Mouse (Mus musculus) cerebellum, postnatal 36 days (tissue): Measurements from ENCODE around the gene Ager.

ENCODE experiments used
- DNase-seq, 2 experiments: peaks; one replicate each; pipeline ENCODE4 v3.0.0; 2021 to 2022; ENCODE audit warnings: mixed read lengths in 2 of 2

Ager gene

DNA sequence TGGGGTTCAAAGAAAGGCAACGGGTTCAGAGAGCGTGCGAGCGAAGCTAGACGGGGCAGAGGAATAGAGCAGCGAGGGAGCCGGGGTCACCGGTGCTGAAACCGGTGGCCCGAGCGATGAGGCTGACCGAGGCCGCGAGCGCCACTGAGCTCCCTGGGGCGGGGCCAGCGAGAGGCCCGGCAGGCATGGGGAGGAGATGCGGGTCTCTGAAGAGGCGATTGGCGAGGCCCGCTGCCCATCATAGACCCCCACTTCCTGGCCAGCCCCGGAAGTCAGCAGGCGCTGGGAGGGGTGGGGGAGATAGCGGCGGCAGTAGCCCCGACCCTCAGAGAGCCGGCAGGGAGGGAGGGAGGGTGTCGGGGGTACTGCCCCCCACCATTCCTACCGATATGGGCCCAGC is 7.9 kb downstream of the Ager start:
- DNase-seq: peak; percentile 96 to 98

DNA sequence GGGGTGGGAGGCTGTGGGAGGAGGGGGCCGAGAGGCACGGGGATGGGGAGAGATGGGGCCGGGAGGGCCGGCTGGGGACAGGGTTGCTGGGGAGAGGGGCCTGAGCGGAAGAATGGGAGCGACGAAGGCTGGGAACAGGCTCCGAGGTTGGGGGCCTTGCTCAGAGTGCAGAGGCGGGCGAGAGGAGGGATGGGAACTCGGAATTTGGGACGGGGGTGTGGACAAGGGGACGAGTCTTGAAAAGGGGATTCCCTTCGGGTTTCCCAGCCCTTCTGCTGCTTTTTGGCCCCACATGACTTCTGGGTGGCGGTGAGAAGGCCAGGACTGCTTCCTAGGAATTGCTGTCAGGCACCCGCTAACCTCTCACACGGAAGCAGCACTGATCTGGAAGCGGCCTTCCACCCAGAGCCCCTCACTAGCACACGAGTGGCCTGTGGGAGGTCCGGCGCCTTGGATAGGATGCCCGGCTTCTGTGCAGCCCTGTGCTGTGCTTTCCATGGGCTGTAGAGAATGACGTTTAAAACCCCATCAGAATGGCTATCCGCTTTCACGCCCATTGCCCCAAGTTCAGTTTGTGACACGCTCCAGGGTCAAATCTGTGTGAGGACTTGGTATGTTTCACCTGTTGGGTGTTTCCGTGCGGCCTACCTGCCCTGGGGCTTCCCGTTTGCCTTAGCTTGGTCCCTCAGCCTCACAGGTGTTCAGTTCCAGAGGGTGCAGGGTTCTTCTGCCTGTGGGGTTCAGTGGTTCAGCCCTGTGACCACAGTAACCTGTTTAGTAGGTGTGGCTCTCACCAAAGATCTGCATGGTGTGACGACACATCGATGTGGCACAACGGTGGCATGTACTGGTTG is 8.8 kb downstream of the Ager start:
- no peak for DNase-seq

DNA sequence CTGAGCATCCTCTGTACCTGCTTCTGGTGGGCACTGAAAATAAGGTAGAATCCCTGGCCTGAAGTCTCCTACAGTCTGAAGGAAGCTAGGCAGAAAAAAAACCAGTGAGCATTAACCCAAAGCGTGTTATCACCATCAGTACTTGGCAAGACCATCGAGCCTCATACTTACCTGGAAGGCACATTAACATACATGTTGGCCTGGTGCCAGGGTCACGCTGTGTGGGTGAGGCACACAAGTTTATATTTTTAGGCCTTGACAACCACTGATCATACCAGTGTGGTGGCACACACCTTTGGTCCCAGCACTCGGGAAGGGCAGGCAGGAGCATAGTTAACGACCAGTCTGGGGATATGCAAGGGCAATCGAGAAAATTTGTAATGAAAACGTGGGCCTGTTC is 10.3 kb downstream of the Ager start:
- no peak for DNase-seq

DNA sequence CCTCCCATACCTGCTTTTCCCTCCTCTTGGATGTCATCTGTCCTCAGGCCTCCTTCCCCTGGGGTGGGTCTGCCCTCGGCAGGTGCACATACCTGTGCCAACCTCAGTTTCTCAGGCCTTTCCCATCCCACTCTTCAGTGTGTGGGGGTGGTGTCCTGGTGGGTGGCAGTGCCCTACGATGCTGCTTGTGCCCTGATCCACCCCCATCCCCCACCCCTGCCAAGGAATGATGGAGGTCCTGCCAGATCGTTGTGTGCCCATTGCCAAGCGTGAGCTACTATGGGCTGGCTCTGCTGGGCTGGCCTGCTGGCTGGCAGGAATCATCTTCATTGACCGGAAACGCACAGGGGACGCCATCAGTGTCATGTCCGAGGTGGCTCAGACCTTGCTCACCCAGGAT is 13.4 kb downstream of the Ager start:
- DNase-seq: no peak

DNA sequence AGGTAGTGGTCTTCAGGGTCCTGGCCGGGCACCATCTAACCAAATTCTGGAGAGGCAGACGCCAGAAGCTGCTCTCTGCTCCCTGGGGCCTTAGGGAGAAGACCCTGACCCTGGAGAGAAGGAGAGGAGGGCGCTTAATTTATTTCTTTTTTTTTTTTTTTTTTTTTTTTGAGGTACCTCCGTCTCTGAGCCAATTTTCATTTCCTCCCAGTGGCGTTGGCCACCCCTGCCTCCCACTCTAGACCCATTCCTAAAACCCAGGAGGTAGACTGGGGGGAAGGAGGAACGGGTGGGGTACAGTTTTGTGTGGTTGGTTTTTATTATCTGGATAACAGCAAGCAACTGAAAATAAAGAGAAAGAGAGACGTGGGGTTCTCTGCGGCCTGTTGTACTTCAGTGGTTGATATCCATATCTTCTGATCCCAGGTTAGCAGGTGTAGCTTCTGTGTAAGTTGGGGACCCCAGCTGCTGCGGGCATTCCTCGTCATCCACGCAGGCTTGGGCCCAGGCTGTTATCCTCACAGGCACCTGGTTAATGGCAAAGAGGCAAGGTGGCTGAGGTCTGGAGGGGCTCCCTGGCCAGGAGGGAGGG is 15.5 kb downstream of the Ager start:
- no peak for DNase-seq

DNA sequence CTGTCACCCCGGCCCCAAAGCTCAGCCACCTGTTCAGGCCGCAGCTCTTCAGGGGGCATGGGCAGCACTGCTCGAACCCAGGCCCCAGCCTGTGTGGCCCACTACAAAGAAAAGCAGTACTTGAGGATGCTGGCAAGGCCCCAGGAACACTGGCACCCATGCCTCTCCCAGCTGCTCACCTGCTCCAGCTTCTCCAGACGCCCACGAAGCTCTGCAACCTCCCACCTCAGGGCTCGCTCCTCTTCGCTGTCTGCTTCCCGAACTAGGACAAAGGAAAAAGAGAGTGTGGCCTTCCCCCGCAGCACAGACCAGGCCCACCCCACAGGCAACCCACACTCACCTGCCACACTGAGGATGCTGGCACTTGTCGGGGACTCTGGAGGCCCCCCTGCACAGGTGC is 16.2 kb downstream of the Ager start:
- no peak for DNase-seq

DNA sequence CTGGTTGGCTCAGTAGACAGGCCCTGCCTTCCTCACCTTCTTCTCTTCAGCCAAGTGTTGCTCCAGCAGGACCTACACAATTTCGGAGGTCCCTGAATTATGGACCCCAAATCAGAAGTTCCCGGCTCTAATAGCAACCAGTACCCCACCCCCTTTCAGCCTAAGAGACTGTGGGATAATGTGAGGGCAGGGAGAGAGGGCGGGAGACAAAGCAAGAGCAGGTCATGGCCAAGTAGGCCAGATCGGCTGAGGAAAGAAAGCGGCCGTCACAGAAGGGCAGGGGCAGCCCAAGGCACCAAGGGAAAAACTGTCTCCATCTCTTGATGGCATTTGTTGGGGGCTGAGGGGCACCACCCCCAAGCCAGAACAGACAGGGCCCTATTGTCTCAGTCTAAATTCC is 18.2 kb downstream of the Ager start, which contains the start of gene Egfl8:
TSS of gene Egfl8 (minus strand) at position 101 of the 400 bp plus-strand sequence.
- DNase-seq: no peak

DNA sequence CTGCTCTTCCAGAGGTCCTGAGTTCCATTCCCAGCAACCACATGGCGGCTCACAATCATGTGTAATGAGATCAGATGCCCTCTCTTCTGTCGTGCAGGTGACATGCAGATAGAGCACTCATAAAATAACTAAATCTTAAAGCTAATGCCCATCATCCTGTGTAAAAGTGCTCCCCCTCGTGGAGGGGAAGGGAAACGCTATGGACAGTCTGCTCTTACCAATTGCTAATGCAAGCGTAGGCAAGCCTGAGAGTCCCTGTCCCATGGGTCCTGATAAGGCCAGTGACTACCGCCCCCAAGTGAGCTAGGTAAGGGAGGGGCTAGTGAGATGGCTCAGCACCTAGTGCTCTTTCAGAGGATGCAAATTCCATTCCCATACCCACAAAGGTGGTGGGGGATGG is 21.3 kb downstream of the Ager start:
- peak; percentile 75 to 77 for DNase-seq

DNA sequence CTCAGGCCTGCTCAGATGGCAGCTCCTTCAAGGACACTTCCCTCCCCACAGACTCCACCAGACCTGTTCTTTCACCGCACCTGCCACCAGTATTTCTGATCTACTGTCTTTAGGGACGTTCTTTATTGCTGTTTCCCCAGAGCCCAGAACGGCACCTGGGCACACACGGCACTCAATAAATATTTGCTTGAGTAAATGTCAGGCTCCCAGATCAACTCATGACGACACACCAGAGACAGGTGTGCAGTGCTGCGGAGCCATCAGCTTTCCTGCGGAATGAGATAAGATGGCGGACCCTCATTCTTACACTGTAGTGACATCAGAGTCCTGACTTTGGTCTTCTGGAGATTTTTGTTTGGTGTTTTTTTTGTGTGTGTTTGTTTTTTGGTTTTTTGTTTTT is 23.3 kb downstream of the Ager start:
- DNase-seq: no peak

DNA sequence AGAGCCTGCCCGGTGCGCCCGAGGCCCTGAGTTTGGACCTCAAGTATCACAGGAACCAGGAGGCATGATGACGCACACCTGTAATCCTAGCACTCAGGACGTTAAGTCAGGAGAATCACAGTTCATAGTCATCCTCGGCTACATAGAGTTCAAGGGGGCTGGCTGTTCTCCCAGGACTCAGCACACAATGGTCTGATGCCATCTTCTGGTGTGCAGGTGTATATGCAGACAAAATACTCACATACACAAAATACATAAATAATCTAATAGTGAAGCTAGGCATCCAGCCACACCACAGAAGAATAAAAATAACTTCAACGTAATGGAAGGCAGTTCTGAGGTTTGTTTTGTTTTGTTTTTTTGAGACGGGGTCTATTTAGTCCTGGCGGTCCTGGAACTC is 25.5 kb downstream of the Ager start:
- no peak for DNase-seq

DNA sequence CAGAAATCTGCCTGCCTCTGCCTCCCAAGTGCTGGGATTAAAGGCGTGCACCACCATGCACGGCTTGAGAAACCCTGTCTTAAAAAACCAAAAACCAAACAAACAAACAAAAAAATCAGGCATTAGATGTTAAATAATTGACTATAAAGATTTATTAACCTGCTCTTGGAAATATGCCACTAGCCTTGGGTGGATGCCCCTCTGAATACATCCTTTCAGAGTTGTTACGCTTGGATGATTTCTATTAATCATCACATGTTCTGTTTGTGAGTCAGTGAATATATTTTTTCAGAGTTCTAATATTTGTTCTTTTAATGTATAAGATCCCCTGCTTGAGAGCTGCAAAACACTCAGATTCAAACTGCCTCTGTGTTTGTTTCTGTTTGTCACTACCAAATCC is 27.3 kb downstream of the Ager start:
- DNase-seq: no peak

DNA sequence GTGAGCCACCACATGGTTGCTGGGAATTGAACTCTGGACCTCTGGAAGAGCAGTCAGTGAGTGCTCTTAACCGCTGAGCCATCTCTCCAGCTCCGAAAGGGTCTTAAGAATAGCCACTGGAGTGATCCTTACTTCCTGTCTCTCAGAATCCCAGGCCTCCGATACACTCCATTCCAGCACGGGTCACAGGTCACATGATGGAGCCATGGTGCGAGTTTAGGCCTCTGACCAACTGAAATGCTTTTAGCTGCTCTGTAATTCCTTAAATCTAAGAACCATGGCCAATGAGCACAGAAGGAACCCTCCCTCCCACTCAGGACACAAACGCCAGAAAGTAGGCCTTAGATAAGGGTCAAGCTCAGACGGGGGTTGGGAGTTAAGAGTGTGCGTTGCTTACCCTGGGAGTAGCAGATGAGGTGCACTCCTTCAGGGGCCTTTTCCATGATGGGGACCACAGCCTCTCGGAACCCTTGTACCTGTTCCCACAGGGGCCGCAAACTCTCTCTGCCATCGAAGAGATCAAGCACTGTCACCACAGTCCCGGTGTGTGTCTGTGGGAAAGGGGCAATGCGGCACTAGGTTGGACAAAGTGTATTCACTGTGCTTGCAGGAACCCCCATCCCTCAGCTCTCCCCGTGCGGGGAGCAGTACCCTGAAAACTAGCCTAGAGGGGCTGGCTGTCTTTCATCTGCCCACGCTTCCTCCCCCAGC is 28.6 kb downstream of the Ager start:
- no peak for DNase-seq

DNA sequence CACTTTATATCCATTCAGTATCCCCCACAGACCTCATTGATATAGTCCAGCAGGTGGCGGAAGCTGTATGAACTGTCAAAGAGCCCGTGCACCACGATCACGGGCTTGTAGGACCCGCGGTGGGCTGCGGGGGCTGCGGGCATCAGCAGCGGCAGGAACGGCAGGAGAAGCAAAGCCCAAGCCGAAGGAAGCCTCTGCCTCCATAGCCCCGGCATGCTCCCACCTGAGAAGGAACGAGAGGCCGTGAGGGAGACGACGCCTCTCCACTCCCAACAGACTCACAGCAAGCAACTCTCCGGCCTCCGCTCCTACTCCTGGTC is 29.1 kb downstream of the Ager start:
- DNase-seq: peak in 1 of 2 experiments; percentile 34

DNA sequence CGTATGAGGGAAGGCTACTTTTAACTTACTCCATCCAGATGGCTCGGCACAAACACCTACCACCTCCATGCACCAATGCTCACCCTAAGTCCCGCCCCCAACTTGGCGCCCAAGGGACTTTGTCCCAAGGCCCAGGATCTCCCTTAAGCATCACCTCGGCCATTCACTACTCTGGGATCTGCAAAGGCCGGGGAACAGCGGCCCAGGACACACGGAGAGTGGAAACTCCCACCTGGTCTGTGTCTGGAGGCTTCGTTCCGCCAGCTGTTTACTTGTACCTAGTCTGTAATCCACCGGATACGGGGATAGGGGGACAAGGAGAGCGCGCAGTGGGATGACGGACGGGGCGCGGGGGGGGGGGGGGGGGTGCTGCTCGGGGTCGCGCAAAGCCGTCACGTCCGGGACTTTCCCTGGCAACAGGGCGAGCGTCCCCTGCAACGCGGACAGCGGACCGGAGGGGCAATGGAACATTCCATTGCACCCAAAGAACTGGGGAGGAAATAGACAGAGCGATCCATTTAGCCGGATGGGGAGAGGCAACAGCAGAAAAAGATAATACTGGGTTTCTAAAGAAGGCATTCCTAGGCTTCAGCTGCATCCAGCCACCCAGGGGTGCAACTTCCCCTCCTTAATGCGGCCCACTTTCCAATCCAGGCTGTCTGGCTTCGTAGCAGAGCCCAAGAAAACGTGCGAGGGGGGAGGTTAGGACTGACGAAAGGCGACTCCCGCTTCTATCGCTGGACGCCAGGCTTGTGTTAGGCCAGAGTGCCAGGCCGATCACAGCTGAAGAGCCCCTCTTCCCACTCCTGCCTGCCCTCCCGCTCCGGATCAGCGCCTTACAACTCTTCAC is 29.7 kb downstream of the Ager start:
- DNase-seq: peak; percentile 80 to 86

DNA sequence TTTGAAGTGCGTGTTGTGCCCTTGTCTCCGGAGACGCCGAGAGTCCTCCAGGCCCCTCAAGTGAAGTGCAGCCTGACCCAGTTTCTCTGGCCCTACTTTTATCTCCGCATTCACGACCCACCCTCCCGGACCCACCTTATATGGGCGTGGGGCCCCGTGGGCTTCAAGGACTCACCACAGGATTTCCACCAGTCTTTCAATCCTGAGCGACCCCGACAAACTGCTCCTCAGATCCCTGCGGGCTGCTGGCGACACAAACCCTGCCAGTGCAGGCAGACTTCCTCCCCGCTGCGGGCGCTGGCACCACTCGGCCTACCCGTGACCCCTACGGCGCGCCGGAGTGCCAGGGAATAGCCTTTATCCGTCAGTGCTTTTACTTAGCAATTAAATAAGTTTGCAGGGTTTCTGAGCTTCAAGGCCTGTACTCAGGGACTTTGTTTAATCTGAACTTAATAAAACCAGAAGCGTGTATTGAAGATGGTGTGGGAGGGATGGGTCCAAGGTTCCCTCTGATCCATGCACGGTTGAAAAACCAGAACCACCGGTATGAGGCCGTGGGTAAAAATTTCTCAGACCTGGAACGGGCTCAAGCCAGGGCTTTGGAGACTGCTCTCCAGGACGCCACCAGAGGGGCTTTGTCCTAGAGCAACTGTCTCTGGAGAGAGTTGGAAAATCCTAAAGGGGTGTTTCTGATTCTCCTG is 30.4 kb downstream of the Ager start, which contains the start of gene Ppt2:
TSS of gene Ppt2 (minus strand) at position 568 of the 701 bp plus-strand sequence.
- peak; percentile 82 to 84 for DNase-seq

DNA sequence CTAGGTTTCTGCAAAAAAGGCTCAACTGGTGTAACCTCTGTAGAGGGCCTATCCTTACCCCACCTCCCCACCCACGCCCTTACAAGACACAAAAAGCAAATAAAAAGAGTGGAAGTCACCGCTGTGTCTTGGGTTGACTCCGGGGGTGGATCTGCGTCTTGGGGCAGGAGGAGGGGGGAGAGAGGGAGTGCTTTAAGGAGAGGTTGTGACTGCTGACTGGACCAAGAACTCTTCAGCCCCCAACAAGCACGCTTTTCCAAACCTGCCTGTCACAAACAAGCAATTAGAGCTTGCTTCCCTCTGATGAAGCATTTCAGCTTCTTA is 30.9 kb downstream of the Ager start:
- DNase-seq: no peak

DNA sequence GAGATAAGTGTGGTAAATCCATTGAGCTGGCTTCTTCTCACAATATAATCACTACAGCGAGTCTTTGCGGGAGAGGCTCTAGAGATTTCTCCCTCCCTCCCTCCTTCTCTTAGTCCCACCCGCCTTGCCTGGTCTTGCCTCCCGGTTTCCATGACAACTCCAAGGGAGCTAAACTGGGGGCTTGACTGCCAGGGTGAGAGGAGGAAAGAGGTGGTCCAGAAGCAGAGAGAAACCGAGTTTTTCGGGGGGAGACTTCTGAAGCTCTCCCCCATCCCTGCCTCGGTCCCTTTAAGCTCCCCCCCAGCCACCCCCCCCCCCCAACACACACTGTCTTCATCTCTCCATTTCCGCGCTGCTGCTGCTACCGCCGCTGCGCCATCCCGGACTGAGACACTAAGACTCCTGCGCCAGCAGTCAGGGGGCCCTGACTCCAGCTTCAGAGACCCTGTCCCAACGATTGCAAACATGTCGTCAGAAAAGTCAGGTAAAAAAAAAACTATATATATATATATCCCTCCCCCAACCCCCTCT is 31.6 kb downstream of the Ager start, which contains the start of gene Prrt1:
TSS of gene Prrt1 (plus strand) at position 313 of the 531 bp plus-strand sequence.
- DNase-seq: peak; percentile 58 to 63

DNA sequence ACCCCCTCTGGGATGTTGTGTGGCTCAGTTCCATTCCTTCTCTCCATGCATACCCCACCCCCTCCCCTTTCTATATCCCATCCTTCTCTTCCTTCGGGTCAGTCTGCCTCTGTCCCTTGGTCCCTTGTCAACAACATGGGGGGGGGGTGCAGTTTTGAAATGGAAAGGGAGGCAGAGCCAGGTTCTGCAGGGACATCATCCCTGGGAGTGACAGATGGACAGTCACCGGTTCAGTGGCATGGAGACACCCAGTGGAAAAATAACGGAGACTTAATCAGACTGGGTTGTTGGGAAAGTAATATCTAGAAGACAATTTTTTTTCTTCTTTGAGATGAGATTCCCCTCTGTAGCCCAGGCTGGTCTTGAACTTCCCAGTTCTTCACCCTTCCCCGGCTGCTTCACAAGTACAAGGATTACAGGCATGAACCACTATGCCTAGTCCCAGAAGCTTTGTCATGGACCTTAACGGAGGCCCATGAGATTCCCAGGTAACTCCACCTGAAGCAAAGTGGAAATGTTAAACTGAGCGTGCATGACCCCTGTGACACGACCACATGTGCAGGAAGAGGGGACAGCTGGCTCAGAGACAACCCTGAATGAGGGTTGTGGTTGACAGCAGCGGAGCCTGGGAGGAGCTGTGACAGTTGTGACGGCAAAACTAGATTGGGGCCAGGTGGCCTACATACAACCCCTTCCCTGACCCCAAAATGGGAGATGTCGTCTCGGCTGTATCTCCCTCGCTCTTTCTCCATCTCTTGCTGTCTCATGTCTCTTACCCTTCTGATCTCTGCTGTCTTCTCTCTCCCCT is 32.3 kb downstream of the Ager start:
- peak; percentile 62 to 69 for DNase-seq

DNA sequence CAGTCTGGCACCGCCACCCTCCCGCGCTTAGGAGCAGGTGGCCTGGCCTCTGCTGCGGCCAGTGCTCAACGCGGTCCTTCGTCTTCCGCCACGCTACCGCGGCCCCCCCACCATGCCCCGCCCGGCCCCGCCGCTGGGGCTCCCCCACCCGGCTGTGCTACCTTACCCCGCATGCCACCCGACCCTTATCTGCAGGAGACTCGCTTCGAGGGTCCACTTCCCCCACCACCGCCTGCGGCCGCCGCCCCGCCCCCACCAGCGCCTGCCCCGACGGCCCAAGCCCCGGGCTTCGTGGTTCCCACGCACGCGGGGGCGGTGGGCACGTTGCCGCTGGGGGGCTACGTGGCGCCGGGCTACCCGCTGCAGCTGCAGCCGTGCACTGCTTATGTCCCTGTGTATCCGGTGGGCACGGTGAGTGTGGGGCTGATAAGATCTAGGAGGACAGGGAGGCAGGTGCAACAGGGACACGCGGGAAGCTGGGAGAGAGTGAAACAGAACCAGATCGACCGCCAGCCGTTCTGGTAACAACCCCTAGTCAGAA is 33.2 kb downstream of the Ager start:
- DNase-seq: peak; percentile 51 to 59

DNA sequence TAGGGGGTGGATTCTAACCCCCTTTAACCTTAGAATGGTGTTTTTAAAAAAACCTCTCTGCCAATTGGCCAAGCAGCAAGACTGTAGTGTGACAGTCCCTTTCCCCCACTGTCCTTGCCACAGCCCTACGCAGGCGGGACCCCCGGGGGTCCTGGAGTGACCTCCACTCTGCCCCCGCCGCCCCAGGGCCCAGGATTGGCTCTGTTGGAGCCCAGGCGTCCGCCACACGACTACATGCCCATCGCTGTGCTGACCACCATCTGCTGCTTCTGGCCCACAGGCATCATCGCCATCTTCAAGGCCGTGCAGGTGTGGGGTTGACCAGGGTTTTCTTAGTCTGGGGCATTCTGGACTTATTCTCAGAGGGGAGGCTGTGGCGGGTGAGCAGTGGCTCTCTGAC is 34.0 kb downstream of the Ager start:
- peak; percentile 49 to 55 for DNase-seq

DNA sequence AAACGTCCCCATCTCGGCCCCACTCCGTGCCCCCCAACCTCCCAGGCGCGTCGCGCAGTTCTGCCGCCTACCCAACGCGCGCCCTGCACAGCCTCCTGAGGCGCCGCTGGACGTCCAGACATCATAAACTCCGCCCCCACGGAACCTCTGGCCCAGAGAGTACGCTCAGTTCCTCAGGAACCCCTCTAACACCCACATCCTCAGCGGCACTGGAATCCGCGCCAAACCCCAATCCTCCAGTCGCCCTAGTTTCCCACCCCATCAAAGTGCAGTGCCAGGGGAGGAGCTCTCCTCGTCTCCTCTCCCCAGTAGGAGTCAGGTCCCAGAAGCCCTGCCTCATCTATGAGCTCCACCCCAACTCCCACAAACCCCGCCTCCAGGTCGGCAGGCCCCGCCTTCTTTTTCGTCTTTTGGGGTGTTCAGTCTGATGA is 34.6 kb downstream of the Ager start:
- DNase-seq: peak; percentile 80 to 82
